Mouse (Mus musculus): ENCODE measurements around the gene Syne1.

The Syne1 gene

GRCm38 (mm10) chr10:5215943-5216342 is 335.3 kb downstream of the Syne1 start:
- no peak for DNase-seq (ENCODE audit: extremely low read depth, insufficient read length, low spot score)

GRCm38 (mm10) chr10:5207905-5208641 is 343.2 kb downstream of the Syne1 start:
- DNase-seq (ENCODE audit: extremely low read depth, insufficient read length, low spot score), result peak; percentile 59

- no peak for DNase-seq (ENCODE audit: extremely low read depth, insufficient read length, low spot score)
These were observed 345.3 kb downstream of the Syne1 start for GRCm38 (mm10) chr10:5205977-5206376.

- no peak for DNase-seq (ENCODE audit: extremely low read depth, insufficient read length, low spot score)
These were observed 345.7 kb downstream of the Syne1 start for GRCm38 (mm10) chr10:5205570-5205969.

- peak; percentile 7 for DNase-seq (ENCODE audit: extremely low read depth, insufficient read length, low spot score)
These were observed 347.4 kb downstream of the Syne1 start for GRCm38 (mm10) chr10:5203837-5204236.

GRCm38 (mm10) chr10:5197356-5197755 is 353.9 kb downstream of the Syne1 start:
- no peak for DNase-seq (ENCODE audit: extremely low read depth, insufficient read length, low spot score)

- DNase-seq (ENCODE audit: extremely low read depth, insufficient read length, low spot score), result no peak
These were observed 355.0 kb downstream of the Syne1 start for GRCm38 (mm10) chr10:5196267-5196666.

GRCm38 (mm10) chr10:5195288-5195687 is 356.0 kb downstream of the Syne1 start:
- no peak for DNase-seq (ENCODE audit: extremely low read depth, insufficient read length, low spot score)

GRCm38 (mm10) chr10:5194671-5195234 is 356.5 kb downstream of the Syne1 start:
- peak; percentile 88 for DNase-seq (ENCODE audit: extremely low read depth, insufficient read length, low spot score)

GRCm38 (mm10) chr10:5194081-5194670 is 357.1 kb downstream of the Syne1 start:
- DNase-seq (ENCODE audit: extremely low read depth, insufficient read length, low spot score), result no peak

- no peak for DNase-seq (ENCODE audit: extremely low read depth, insufficient read length, low spot score)
These were observed 358.3 kb downstream of the Syne1 start for GRCm38 (mm10) chr10:5192861-5193490.

- DNase-seq (ENCODE audit: extremely low read depth, insufficient read length, low spot score), result no peak
These were observed 360.5 kb downstream of the Syne1 start for GRCm38 (mm10) chr10:5190756-5191155.

- peak; percentile 38 for DNase-seq (ENCODE audit: extremely low read depth, insufficient read length, low spot score)
These were observed 362.4 kb downstream of the Syne1 start for GRCm38 (mm10) chr10:5188890-5189289.

- no peak for DNase-seq (ENCODE audit: extremely low read depth, insufficient read length, low spot score)
These were observed 365.9 kb downstream of the Syne1 start for GRCm38 (mm10) chr10:5185156-5186083.

- DNase-seq (ENCODE audit: extremely low read depth, insufficient read length, low spot score), result peak; percentile 55
These were observed 369.5 kb downstream of the Syne1 start for GRCm38 (mm10) chr10:5181771-5182176.

- DNase-seq (ENCODE audit: extremely low read depth, insufficient read length, low spot score), result no peak
These were observed 371.4 kb downstream of the Syne1 start for GRCm38 (mm10) chr10:5179891-5180290.

- DNase-seq (ENCODE audit: extremely low read depth, insufficient read length, low spot score), result peak; percentile 51
These were observed 373.8 kb downstream of the Syne1 start for GRCm38 (mm10) chr10:5177446-5178015.

GRCm38 (mm10) chr10:5176371-5176770 is 374.9 kb downstream of the Syne1 start:
- no peak for DNase-seq (ENCODE audit: extremely low read depth, insufficient read length, low spot score)

- no peak for DNase-seq (ENCODE audit: extremely low read depth, insufficient read length, low spot score)
These were observed 380.9 kb downstream of the Syne1 start for GRCm38 (mm10) chr10:5170425-5170824.

GRCm38 (mm10) chr10:5167481-5167880 is 383.8 kb downstream of the Syne1 start:
- no peak for DNase-seq (ENCODE audit: extremely low read depth, insufficient read length, low spot score)
